In genomic region chr5:123626631-123627030, GRCm38 (mm10) we compare ENCODE assay signal across 10 mouse cellular contexts. TPM values are rescaled to one million over a fixed set of nuclear protein-coding genes. Genes with fewer than 3 reads are reported as not detected.
DNase-seq lines count a peak whose midpoint lies in the region; ATAC-seq and TF ChIP-seq lines count a peak whose summit lies in the region.
"Had no signal": no experiment of that assay in that cellular context is flagged by ENCODE, and none has a peak within 500 bp of the region (broad histone marks: within the 10 kb centered on the region; RNA-seq: fewer than 3 reads in every experiment).

No protein-coding gene starts in this region.

- TF ChIP-seq CTCF in cerebellum, adult 2 months (IDR thresholded peaks at IDR 0.05; ENCODE audit: borderline replicate concordance, insufficient read depth, low read depth, low read length): peak; percentile 51

- H3K4me2 ChIP-seq in kidney, embryonic 14.5 days (replicated peaks; ENCODE audit: low read depth, low read length): no peak overlapping the region
- H3K4me2 ChIP-seq: embryonic facial prominence, embryonic 12.5 days; lung, embryonic 15.5 days had no signal

- peak; percentile 69 for DNase-seq in kidney, adult 18-20 months
- DNase-seq in ES-E14 (ENCODE audit: low read depth, low spot score): peak; percentile 24
- peak; percentile 68 to 72 for DNase-seq in cerebellum, adult 2 months
- DNase-seq in gastrocnemius, postnatal 4 days (ENCODE audit: low spot score in 2 of 2): peak; percentile 38 to 68
- DNase-seq in layer of hippocampus, postnatal 10 days (ENCODE audit: low spot score in 2 of 2): peak; percentile 53 to 72
- peak; percentile 45 to 82 for DNase-seq in thymus, postnatal 10 days (ENCODE audit: low spot score in 2 of 2)

- TF ChIP-seq POLR2A in cerebellum, adult 2 months (IDR thresholded peaks at IDR 0.05; ENCODE audit: borderline replicate concordance, insufficient read depth, low read length): no peak

- H3K4me1 ChIP-seq in kidney, embryonic 14.5 days (ENCODE audit: control insufficient read depth, insufficient read depth, low read length): no peaks in the 10 kb centered on the region
- H3K4me1 ChIP-seq in ES-E14 (ENCODE audit: control insufficient read depth in 2 of 2, insufficient read depth in 2 of 2, low read length in 2 of 2, poor library complexity in 1 of 2): no peaks in the 10 kb centered on the region
- H3K4me1 ChIP-seq in cerebellum, adult 2 months (ENCODE audit: control insufficient read depth, insufficient read depth, low read length): no peaks in the 10 kb centered on the region
- H3K4me1 ChIP-seq: embryonic facial prominence, embryonic 12.5 days; lung, embryonic 15.5 days had no signal

- peaks cover 34% of the 10 kb centered on the region; the same call in 1 of the 2 replicates for H3K36me3 ChIP-seq in kidney, embryonic 14.5 days (ENCODE audit: control insufficient read depth, insufficient read depth, low read length)
- no peaks in the 10 kb centered on the region for H3K36me3 ChIP-seq in ES-E14 (ENCODE audit: control insufficient read depth, insufficient read depth, low read length, poor library complexity, severe bottlenecking)

- no peak overlapping the region for H3K27ac ChIP-seq in kidney, embryonic 14.5 days (ENCODE audit: low read depth, low read length)
- H3K27ac ChIP-seq in ES-E14 (ENCODE audit: insufficient read depth, low read depth, low read length, poor library complexity, severe bottlenecking): no peak overlapping the region
- no peak overlapping the region for H3K27ac ChIP-seq in cerebellum, adult 2 months (ENCODE audit: insufficient read depth, low read length)
- H3K27ac ChIP-seq: embryonic facial prominence, embryonic 12.5 days; lung, embryonic 15.5 days had no signal

- no peak overlapping the region for H3K9ac ChIP-seq in kidney, embryonic 14.5 days (ENCODE audit: low read depth, low read length)
- no peak overlapping the region for H3K9ac ChIP-seq in ES-E14 (ENCODE audit: insufficient read depth, low read depth, low read length, poor library complexity, severe bottlenecking)
- H3K9ac ChIP-seq: embryonic facial prominence, embryonic 12.5 days; lung, embryonic 15.5 days had no signal

- no peak overlapping the region for H3K4me3 ChIP-seq in kidney, embryonic 14.5 days (ENCODE audit: low read length)
- no peak overlapping the region for H3K4me3 ChIP-seq in ES-E14 (ENCODE audit: insufficient read depth in 1 of 2, low read depth in 1 of 2, low read length in 2 of 2, poor library complexity in 1 of 2, severe bottlenecking in 1 of 2)
- H3K4me3 ChIP-seq in cerebellum, adult 2 months (replicated peaks; ENCODE audit: insufficient read depth, low read depth, low read length): no peak overlapping the region
- H3K4me3 ChIP-seq: embryonic facial prominence, embryonic 12.5 days; lung, embryonic 15.5 days had no signal

- H3K9me3 ChIP-seq in kidney, embryonic 14.5 days (ENCODE audit: control insufficient read depth, low read length): no peaks in the 10 kb centered on the region
- no peaks in the 10 kb centered on the region for H3K9me3 ChIP-seq in ES-E14 (ENCODE audit: control insufficient read depth, insufficient read depth, low read depth, low read length)
- H3K9me3 ChIP-seq: embryonic facial prominence, embryonic 12.5 days; lung, embryonic 15.5 days had no signal

- no peaks in the 10 kb centered on the region for H3K27me3 ChIP-seq in kidney, embryonic 14.5 days (ENCODE audit: control insufficient read depth, insufficient read depth, low read length)
- H3K27me3 ChIP-seq in cerebellum, adult 2 months (ENCODE audit: control insufficient read depth, insufficient read depth, low read length): no peaks in the 10 kb centered on the region
- H3K27me3 ChIP-seq: embryonic facial prominence, embryonic 12.5 days; lung, embryonic 15.5 days had no signal

- in situ Hi-C loops in ES-E14 (cut with MboI; ENCODE audit: low sequenced_read_pairs in 2 of 2, unreplicated experiment in 2 of 2): no loop called here

- no peak for ATAC-seq in kidney, embryonic 14.5 days (ENCODE audit: low FRiP score, low TSS enrichment)
- ATAC-seq in monocyte, adult 5-6 weeks (replicated peaks; ENCODE audit: insufficient number of reproducible peaks, low FRiP score, low TSS enrichment, poor library complexity, severe bottlenecking): peak; percentile 74; the same call in 1 of the 2 replicates

- 26% methylated on average over 8 of the region's 8 CpGs for WGBS in kidney, embryonic 14.5 days
- WGBS in cerebellum, adult 2 months: 14% methylated on average over 8 of the region's 8 CpGs

TF ChIP-seq in ES-E14, 5 proteins besides CTCF, POLR2A, EP300 and RAD21:
- TF ChIP-seq HCFC1 (IDR thresholded peaks at IDR 0.05; ENCODE audit: borderline replicate concordance, insufficient read depth, low read length): no peak
- TF ChIP-seq ZC3H11A (IDR thresholded peaks at IDR 0.05; ENCODE audit: borderline replicate concordance, low read depth, low read length): no peak
- no peak for TF ChIP-seq CHD2 (IDR thresholded peaks at IDR 0.05; ENCODE audit: low read depth, low read length)
- TF ChIP-seq ZNF384 (IDR thresholded peaks at IDR 0.05; ENCODE audit: low read depth, low read length): no peak
- TF ChIP-seq MAFK (IDR thresholded peaks at IDR 0.05; ENCODE audit: insufficient read depth, low read depth, low read length): no peak

RNA-seq across cellular contexts. Expression of gene Vps33a, which starts 53.8 kb away (rescaled TPM):
- 17.1 and 34.5 TPM in 2 replicates for polyA plus RNA-seq in kidney, embryonic 14.5 days (2014; fragmentation: Nextera tagmentation; extraction: Ambion mirVana)
- total RNA-seq in ES-E14 (2012; rRNA removed): 23.0 and 24.3 TPM in 2 replicates
- 49.7 and 54.1 TPM in 2 replicates for polyA plus RNA-seq in cerebellum, adult 2 months (2012; rRNA removed)
- 10 to 100 TPM; 31.5 to 31.9 TPM for total RNA-seq in gastrocnemius, postnatal 4 days (2021)
- 10 to 100 TPM; 71.4 to 72.0 TPM for total RNA-seq in layer of hippocampus, postnatal 10 days (2021)
- total RNA-seq in monocyte, adult 5-6 weeks (2017): 21.2 to 31.5 TPM (median 21.2 TPM) in 3 replicates

RNA-seq across cellular contexts. Expression of gene Clip1, which starts 57.8 kb away (rescaled TPM):
- polyA plus RNA-seq in kidney, embryonic 14.5 days (2014; fragmentation: Nextera tagmentation; extraction: Ambion mirVana): 20.7 and 32.6 TPM in 2 replicates
- total RNA-seq in ES-E14 (2012; rRNA removed): 10.3 and 11.8 TPM in 2 replicates
- 117 and 128 TPM in 2 replicates for polyA plus RNA-seq in cerebellum, adult 2 months (2012; rRNA removed)
- total RNA-seq in gastrocnemius, postnatal 4 days (2021): 10 to 100 TPM; 79.5 to 94.5 TPM
- total RNA-seq in layer of hippocampus, postnatal 10 days (2021): 100 to 1,000 TPM; 119 to 121 TPM
- total RNA-seq in monocyte, adult 5-6 weeks (2017): 187 to 211 TPM (median 206 TPM) in 3 replicates
